Mouse (Mus musculus) midbrain, postnatal 0 days (tissue): Measurements from ENCODE around the gene Scnm1. TPM values are rescaled to one million over a fixed set of nuclear protein-coding genes. Genes with fewer than 3 reads are reported as not detected.

Experiments
- ATAC-seq: fragments of 200-750 bp; cut with Nextera tagmentation; 2 replicates; pipeline ENCODE4 v1.8.0; 2017; ENCODE audit warnings: moderate number of reproducible peaks, mild to moderate bottlenecking, moderate TSS enrichment, moderate library complexity; ENCODE audit not compliant: low FRiP score
- DNase-seq: peaks from one replicate; pipeline ENCODE4 v3.0.0-alpha.2; 2015; ENCODE audit warnings: low spot score
- H3K27ac ChIP-seq: fragments of 300-500 bp; sonication (generic); 2 replicates; pipeline ENCODE4 v1.5.1; 2014; ENCODE audit warnings: low read depth, mild to moderate bottlenecking, low read length, mixed read lengths
- H3K27me3 ChIP-seq: fragments of 300-500 bp; sonication (generic); 2 replicates; pipeline ENCODE4 v1.6.1; 2014; ENCODE audit warnings: low read length, control low read depth, mixed read lengths; ENCODE audit not compliant: insufficient read depth
- H3K36me3 ChIP-seq: fragments of 300-500 bp; sonication (generic); 2 replicates; pipeline ENCODE4 v1.6.1; 2014; ENCODE audit warnings: low read length, control low read depth, mixed read lengths; ENCODE audit not compliant: insufficient read depth
- H3K4me1 ChIP-seq: fragments of 300-500 bp; sonication (generic); 2 replicates; pipeline ENCODE4 v1.6.1; 2014; ENCODE audit warnings: mild to moderate bottlenecking, control low read depth, antibody characterized with exemption, low read length, mixed read lengths; ENCODE audit not compliant: insufficient read depth
- H3K4me2 ChIP-seq: fragments of 300-500 bp; sonication (generic); 2 replicates; pipeline ENCODE4 v1.6.1; 2014; ENCODE audit warnings: low read depth, mild to moderate bottlenecking, low read length, mixed read lengths; ENCODE audit not compliant: poor library complexity, severe bottlenecking
- H3K4me3 ChIP-seq: fragments of 300-500 bp; sonication (generic); 2 replicates; pipeline ENCODE4 v1.5.1; 2014; ENCODE audit warnings: low read depth, mild to moderate bottlenecking, low read length, moderate library complexity
- H3K9ac ChIP-seq: fragments of 300-500 bp; sonication (generic); replicated peaks from 2 replicates; pipeline ENCODE4 v1.6.1; 2014; ENCODE audit warnings: mild to moderate bottlenecking, low read length, moderate library complexity, mixed read lengths; ENCODE audit not compliant: poor library complexity, severe bottlenecking
- H3K9me3 ChIP-seq: fragments of 300-500 bp; sonication (generic); 2 replicates; pipeline ENCODE4 v1.6.1; 2016; ENCODE audit warnings: low read length, control low read depth
- CTCF ChIP-seq: IDR thresholded peaks from 2 replicates; pipeline ENCODE4 v1.5.1; 2016; ENCODE audit warnings: antibody characterized with exemption, mild to moderate bottlenecking
- WGBS: fragments of 180-500 bp; shearing (Covaris S2); extraction: QIAGEN DNeasy Blood & Tissue Kit; methylation state at CpG from one replicate; pipeline ENCODE4 v1.1.7; 2014; 5-methylcytosine and 5-hydroxymethylcytosine counted together
- polyA plus RNA-seq: library from polyadenylated mRNA; unstranded; fragments of >200 nt; fragmentation: Nextera tagmentation; extraction: Ambion mirVana; gene quantifications from 2 replicates; pipeline ENCODE4 v1.2.1, GENCODE M21; 2015
- total RNA-seq: library from RNA; depleted of rRNA; stranded (reverse); fragments of >200 nt; gene quantifications from 2 replicates; pipeline ENCODE4 v1.2.3, GENCODE M21; 2014

Scnm1 gene
- total and polyA plus RNA-seq, 2 experiments from 2014 or later: 47.6 to 69.6 TPM

GRCm38 (mm10) chr3:95164840-95165239 lies 31.0 kb upstream of the Scnm1 start:
- Histone ChIP-seq H3K9me3 (no peaks in the 10 kb centered on the region), H3K4me2 (no peak overlapping the region), H3K4me3 (no peak overlapping the region), H3K4me1 (peaks cover 24% of the 10 kb centered on the region), H3K36me3 (peaks cover 40% of the 10 kb centered on the region), H3K27me3 (no peaks in the 10 kb centered on the region), H3K9ac (no peak overlapping the region), H3K27ac (no peak overlapping the region)
- ATAC-seq (no peak), DNase-seq (no peak)
- 81% methylated on average over 5 of the region's 5 CpGs for WGBS
- no peak for TF ChIP-seq CTCF

- Histone ChIP-seq H3K27me3 (no peaks in the 10 kb centered on the region), H3K9me3 (no peaks in the 10 kb centered on the region), H3K27ac (no peak overlapping the region), H3K36me3 (peaks cover 33% of the 10 kb centered on the region), H3K4me3 (no peak overlapping the region), H3K4me1 (peaks cover 30% of the 10 kb centered on the region), H3K4me2 (no peak overlapping the region), H3K9ac (no peak overlapping the region)
- WGBS: 91% methylated on average over 4 of the region's 5 CpGs
- TF ChIP-seq CTCF: no peak
- ATAC-seq (no peak), DNase-seq (no peak)
Observed at GRCm38 (mm10) chr3:95164256-95164550, 30.4 kb upstream of the Scnm1 start.

- no peak for TF ChIP-seq CTCF
- H3K4me1 ChIP-seq: peaks cover 30% of the 10 kb centered on the region
- ATAC-seq (no peak), DNase-seq (peak; percentile 47)
- H3K27me3 ChIP-seq: no peaks in the 10 kb centered on the region
- no peak overlapping the region for H3K4me3 ChIP-seq
- H3K27ac ChIP-seq: no peak overlapping the region
- H3K9me3 ChIP-seq: no peaks in the 10 kb centered on the region
- H3K9ac ChIP-seq: 0 out of 2 replicates have a peak overlapping the region, but pooled peaks have one; percentile 5
- WGBS: 49% methylated on average over 11 of the region's 11 CpGs
- peaks cover 28% of the 10 kb centered on the region for H3K36me3 ChIP-seq
- H3K4me2 ChIP-seq: peak overlapping the region; percentile 76; the same call in 1 of the 2 replicates
Observed at GRCm38 (mm10) chr3:95163419-95164255, 29.8 kb upstream of the Scnm1 start.

GRCm38 (mm10) chr3:95162345-95162628 lies 28.5 kb upstream of the Scnm1 start:
- peaks cover 30% of the 10 kb centered on the region for H3K4me1 ChIP-seq
- H3K4me3 ChIP-seq: peak overlapping the region; percentile 85
- ATAC-seq: no peak
- no peaks in the 10 kb centered on the region for H3K9me3 ChIP-seq
- H3K9ac ChIP-seq: peak overlapping the region; percentile 80
- 11% methylated on average over 2 of the region's 2 CpGs for WGBS
- H3K4me2 ChIP-seq: peak overlapping the region; percentile 76
- peak overlapping the region; percentile 79 for H3K27ac ChIP-seq
- no peak for TF ChIP-seq CTCF
- no peak for DNase-seq
- H3K36me3 ChIP-seq: peaks cover 14% of the 10 kb centered on the region
- H3K27me3 ChIP-seq: no peaks in the 10 kb centered on the region

- Histone ChIP-seq H3K9me3 (no peaks in the 10 kb centered on the region), H3K36me3 (peaks cover 9% of the 10 kb centered on the region), H3K9ac (peak overlapping the region; percentile 80), H3K4me3 (peak overlapping the region; percentile 85), H3K27ac (peak overlapping the region; percentile 79), H3K4me2 (peak overlapping the region; percentile 76), H3K4me1 (peaks cover 30% of the 10 kb centered on the region), H3K27me3 (no peaks in the 10 kb centered on the region)
- no peak for TF ChIP-seq CTCF
- 0% methylated on average over 9 of the region's 9 CpGs for WGBS
- ATAC-seq (0 out of 2 replicates have a peak, but pooled peaks have one; percentile 5), DNase-seq (peak; percentile 42)
Observed at GRCm38 (mm10) chr3:95161618-95162344, 28.0 kb upstream of the Scnm1 start.

- Histone ChIP-seq H3K36me3 (peaks cover 4% of the 10 kb centered on the region), H3K9me3 (no peaks in the 10 kb centered on the region), H3K9ac (peak overlapping the region; percentile 80), H3K4me1 (peaks cover 30% of the 10 kb centered on the region), H3K4me3 (peak overlapping the region; percentile 85), H3K4me2 (peak overlapping the region; percentile 76), H3K27me3 (no peaks in the 10 kb centered on the region), H3K27ac (peak overlapping the region; percentile 79)
- TF ChIP-seq CTCF: no peak
- peak; percentile 31 for ATAC-seq
- no peak for DNase-seq
- 2% methylated on average over 25 of the region's 30 CpGs for WGBS
Observed at GRCm38 (mm10) chr3:95161041-95161551, 27.3 kb upstream of the Scnm1 start.
